Mouse (Mus musculus): ENCODE measurements around the gene Pnkd. TPM values are rescaled to one million over a fixed set of nuclear protein-coding genes. Genes with fewer than 3 reads are reported as not detected.

Pnkd gene
- 7.3 and 28.8 TPM in 2 replicates for polyA plus RNA-seq (2011; ENCODE audit: insufficient read depth, insufficient read length, low replicate concordance, missing spikeins)

- peak within 1 kb of the TSS; percentile 81 for H3K4me3 ChIP-seq (replicated peaks; ENCODE audit: control insufficient read depth, low read depth, low read length)
- TF ChIP-seq POLR2A (IDR thresholded peaks at IDR 0.05; ENCODE audit: borderline replicate concordance, control insufficient read depth, low read depth, low read length) (peak; percentile 72; the same call in 1 of the 2 replicates), CTCF (IDR thresholded peaks at IDR 0.05; ENCODE audit: control insufficient read depth, insufficient read depth, low read length) (no peak; the same call in 1 of the 2 replicates)
- under 1% methylated on average over 56 of the region's 56 CpGs for WGBS
- 0 out of 2 replicates have a peak, but pooled peaks cover 1% of the 10 kb centered on the region for H3K4me1 ChIP-seq (ENCODE audit: control insufficient read depth, insufficient read depth, low read length)
- H3K27ac ChIP-seq (ENCODE audit: control insufficient read depth, insufficient read depth, low read depth, low read length, poor library complexity): peak within 1 kb of the TSS; percentile 72
These were observed at the start of gene Pnkd, which contains the start of gene Aamp for GRCm38 (mm10) chr1:74284543-74285160. TSS of gene Pnkd (plus strand) at chr1:74284930. TSS of gene Aamp (minus strand) at chr1:74284738.

- TF ChIP-seq POLR2A (IDR thresholded peaks at IDR 0.05; ENCODE audit: borderline replicate concordance, control insufficient read depth, low read depth, low read length): no peak; the same call in 1 of the 2 replicates
- TF ChIP-seq CTCF (IDR thresholded peaks at IDR 0.05; ENCODE audit: control insufficient read depth, insufficient read depth, low read length): no peak
- peaks cover 2% of the 10 kb centered on the region for H3K4me1 ChIP-seq (ENCODE audit: control insufficient read depth, insufficient read depth, low read length)
- 5% methylated on average over 54 of the region's 55 CpGs for WGBS
- H3K27ac ChIP-seq (ENCODE audit: control insufficient read depth, insufficient read depth, low read depth, low read length, poor library complexity): peak within 1 kb of the TSS; percentile 94
- H3K4me3 ChIP-seq (replicated peaks; ENCODE audit: control insufficient read depth, low read depth, low read length): peak within 1 kb of the TSS; percentile 82
These were observed 48.7 kb upstream of the Pnkd start, which contains the start of gene Arpc2 for GRCm38 (mm10) chr1:74235938-74236589. TSS of gene Arpc2 (plus strand) at chr1:74236084.

- peak overlapping the region; percentile 82 for H3K4me3 ChIP-seq (replicated peaks; ENCODE audit: control insufficient read depth, low read depth, low read length)
- peak overlapping the region; percentile 94 for H3K27ac ChIP-seq (ENCODE audit: control insufficient read depth, insufficient read depth, low read depth, low read length, poor library complexity)
- H3K4me1 ChIP-seq (ENCODE audit: control insufficient read depth, insufficient read depth, low read length): peaks cover 2% of the 10 kb centered on the region
- TF ChIP-seq POLR2A (IDR thresholded peaks at IDR 0.05; ENCODE audit: borderline replicate concordance, control insufficient read depth, low read depth, low read length): peak; percentile 47; the same call in 1 of the 2 replicates
- TF ChIP-seq CTCF (IDR thresholded peaks at IDR 0.05; ENCODE audit: control insufficient read depth, insufficient read depth, low read length): no peak
- under 1% methylated on average over 50 of the region's 57 CpGs for WGBS
These were observed 48.0 kb upstream of the Pnkd start for GRCm38 (mm10) chr1:74236590-74237317.

GRCm38 (mm10) chr1:74237671-74238070, 47.1 kb upstream of the Pnkd start:
- TF ChIP-seq POLR2A (IDR thresholded peaks at IDR 0.05; ENCODE audit: borderline replicate concordance, control insufficient read depth, low read depth, low read length) (no peak), CTCF (IDR thresholded peaks at IDR 0.05; ENCODE audit: control insufficient read depth, insufficient read depth, low read length) (no peak)
- Histone ChIP-seq H3K27ac (ENCODE audit: control insufficient read depth, insufficient read depth, low read depth, low read length, poor library complexity) (no peak overlapping the region; the same call in 1 of the 2 replicates), H3K4me1 (ENCODE audit: control insufficient read depth, insufficient read depth, low read length) (peaks cover 2% of the 10 kb centered on the region), H3K4me3 (replicated peaks; ENCODE audit: control insufficient read depth, low read depth, low read length) (peak overlapping the region; percentile 81)
- WGBS: 0% methylated on average over 5 of the region's 5 CpGs

GRCm38 (mm10) chr1:74238136-74238535, 46.6 kb upstream of the Pnkd start:
- WGBS: 0% methylated on average over 1 of the region's 1 CpGs
- TF ChIP-seq POLR2A (IDR thresholded peaks at IDR 0.05; ENCODE audit: borderline replicate concordance, control insufficient read depth, low read depth, low read length) (no peak), CTCF (IDR thresholded peaks at IDR 0.05; ENCODE audit: control insufficient read depth, insufficient read depth, low read length) (no peak)
- Histone ChIP-seq H3K4me1 (ENCODE audit: control insufficient read depth, insufficient read depth, low read length) (peaks cover 2% of the 10 kb centered on the region), H3K27ac (ENCODE audit: control insufficient read depth, insufficient read depth, low read depth, low read length, poor library complexity) (no peak overlapping the region; the same call in 1 of the 2 replicates), H3K4me3 (replicated peaks; ENCODE audit: control insufficient read depth, low read depth, low read length) (peak overlapping the region; percentile 81)

- H3K4me3 ChIP-seq (replicated peaks; ENCODE audit: control insufficient read depth, low read depth, low read length): peak overlapping the region; percentile 61
- peak overlapping the region; percentile 56; the same call in 1 of the 2 replicates for H3K27ac ChIP-seq (ENCODE audit: control insufficient read depth, insufficient read depth, low read depth, low read length, poor library complexity)
- TF ChIP-seq POLR2A (IDR thresholded peaks at IDR 0.05; ENCODE audit: borderline replicate concordance, control insufficient read depth, low read depth, low read length) (no peak), CTCF (IDR thresholded peaks at IDR 0.05; ENCODE audit: control insufficient read depth, insufficient read depth, low read length) (no peak)
- H3K4me1 ChIP-seq (ENCODE audit: control insufficient read depth, insufficient read depth, low read length): peaks cover 2% of the 10 kb centered on the region
- 6% methylated on average over 7 of the region's 7 CpGs for WGBS
These were observed 45.6 kb upstream of the Pnkd start for GRCm38 (mm10) chr1:74239162-74239561.

GRCm38 (mm10) chr1:74239618-74240017, 45.1 kb upstream of the Pnkd start:
- TF ChIP-seq POLR2A (IDR thresholded peaks at IDR 0.05; ENCODE audit: borderline replicate concordance, control insufficient read depth, low read depth, low read length) (no peak), CTCF (IDR thresholded peaks at IDR 0.05; ENCODE audit: control insufficient read depth, insufficient read depth, low read length) (no peak)
- peaks cover 2% of the 10 kb centered on the region for H3K4me1 ChIP-seq (ENCODE audit: control insufficient read depth, insufficient read depth, low read length)
- peak overlapping the region; percentile 63 for H3K4me3 ChIP-seq (replicated peaks; ENCODE audit: control insufficient read depth, low read depth, low read length)
- WGBS: 4% methylated on average over 11 of the region's 11 CpGs
- peak overlapping the region; percentile 56 for H3K27ac ChIP-seq (ENCODE audit: control insufficient read depth, insufficient read depth, low read depth, low read length, poor library complexity)
